Mouse (Mus musculus) embryonic facial prominence, embryonic 14.5 days (tissue): ENCODE measurements around the gene Olfr286. TPM values are rescaled to one million over a fixed set of nuclear protein-coding genes. Genes with fewer than 3 reads are reported as not detected.

Source experiments
- ATAC-seq: fragments of 200-750 bp; cut with Nextera tagmentation; 2 replicates; pipeline ENCODE4 v1.8.0; 2017; ENCODE audit warnings: low read depth, moderate number of reproducible peaks, moderate TSS enrichment
- DNase-seq: peaks from one replicate; pipeline ENCODE4 v3.0.0-alpha.2; 2015; ENCODE audit warnings: low spot score
- H3K27ac ChIP-seq: fragments of 300-500 bp; sonication (generic); replicated peaks from 2 replicates; pipeline ENCODE4 v1.5.1; 2014; ENCODE audit warnings: low read depth, mild to moderate bottlenecking, low read length, moderate library complexity
- H3K27me3 ChIP-seq: fragments of 300-500 bp; sonication (generic); replicated peaks from 2 replicates; pipeline ENCODE4 v1.6.1; 2014; ENCODE audit warnings: low read length; ENCODE audit not compliant: control insufficient read depth, insufficient read depth
- H3K36me3 ChIP-seq: fragments of 300-500 bp; sonication (generic); 2 replicates; pipeline ENCODE4 v1.6.1; 2014; ENCODE audit warnings: low read length, mixed read lengths; ENCODE audit not compliant: control insufficient read depth, insufficient read depth
- H3K4me1 ChIP-seq: fragments of 300-500 bp; sonication (generic); 2 replicates; pipeline ENCODE4 v1.6.1; 2014; ENCODE audit warnings: antibody characterized with exemption, low read length; ENCODE audit not compliant: control insufficient read depth, insufficient read depth
- H3K4me2 ChIP-seq: fragments of 300-500 bp; sonication (generic); 2 replicates; pipeline ENCODE4 v1.6.1; 2014; ENCODE audit warnings: low read depth, mild to moderate bottlenecking, low read length, moderate library complexity, mixed read lengths
- H3K4me3 ChIP-seq: fragments of 300-500 bp; sonication (generic); 2 replicates; pipeline ENCODE4 v1.5.1; 2014; ENCODE audit warnings: low read depth, mild to moderate bottlenecking, low read length
- H3K9ac ChIP-seq: fragments of 300-500 bp; sonication (generic); 2 replicates; pipeline ENCODE4 v1.6.1; 2014; ENCODE audit warnings: low read depth, mild to moderate bottlenecking, low read length, moderate library complexity, mixed read lengths
- H3K9me3 ChIP-seq: fragments of 300-500 bp; sonication (generic); 2 replicates; pipeline ENCODE4 v1.6.1; 2016; ENCODE audit warnings: low read length; ENCODE audit not compliant: control insufficient read depth
- WGBS: fragments of 180-500 bp; shearing (Covaris S2); extraction: QIAGEN DNeasy Blood & Tissue Kit; methylation state at CpG from one replicate; pipeline ENCODE4 v1.1.7; 2014; 5-methylcytosine and 5-hydroxymethylcytosine counted together
- polyA plus RNA-seq: library from polyadenylated mRNA; unstranded; fragments of >200 nt; fragmentation: Nextera tagmentation; extraction: Ambion mirVana; gene quantifications from 2 replicates; pipeline ENCODE4 v1.2.1, GENCODE M21; 2014

Olfr286 gene
- polyA plus RNA-seq, 1 experiment from 2014 or later, result not detected

DNA sequence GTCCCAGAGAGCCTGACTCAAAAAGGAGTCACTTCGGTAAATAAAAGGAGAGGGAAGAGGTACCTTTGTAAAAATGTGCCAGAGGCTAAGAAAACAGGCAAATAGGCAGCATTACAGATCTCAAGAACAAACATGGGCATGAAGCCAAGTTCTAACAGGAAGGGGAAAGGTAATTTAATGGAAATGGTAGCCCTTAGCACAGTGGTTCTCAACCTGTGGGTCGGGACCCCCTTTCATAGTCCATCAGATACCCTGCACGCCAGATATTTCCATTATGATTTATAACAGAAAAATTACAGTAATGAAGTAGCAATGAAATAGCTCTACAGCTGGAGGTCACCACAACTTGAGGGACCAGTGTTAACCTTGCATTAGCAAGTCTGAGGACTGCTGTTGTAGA, 56.9 kb downstream of the Olfr286 start:
- no peak overlapping the region for H3K4me2 ChIP-seq
- no peaks in the 10 kb centered on the region for H3K36me3 ChIP-seq
- DNase-seq, result no peak
- H3K4me3 ChIP-seq, result no peak overlapping the region
- ATAC-seq, result no peak
- H3K9ac ChIP-seq, result no peak overlapping the region
- peaks cover 19% of the 10 kb centered on the region for H3K27me3 ChIP-seq
- 64% methylated on average over 3 of the region's 3 CpGs for WGBS
- no peaks in the 10 kb centered on the region for H3K9me3 ChIP-seq
- H3K27ac ChIP-seq, result no peak overlapping the region
- H3K4me1 ChIP-seq, result no peaks in the 10 kb centered on the region

Other genes with a start within 250 kb of the Olfr286 start
- 372 and 595 TPM in 2 replicates for gene Col2a1, start 229.8 kb downstream of the Olfr286 start, polyA plus RNA-seq
- gene Pfkm, start 141.9 kb downstream of the Olfr286 start, polyA plus RNA-seq, result 62.2 and 69.6 TPM in 2 replicates
- gene Senp1, start 140.7 kb downstream of the Olfr286 start, polyA plus RNA-seq, result 27.2 and 29.4 TPM in 2 replicates
- 58.4 and 62.5 TPM in 2 replicates for gene Asb8, start 68.8 kb downstream of the Olfr286 start, polyA plus RNA-seq
- gene Ccdc184, start 67.3 kb downstream of the Olfr286 start, polyA plus RNA-seq, result 2.0 and 2.5 TPM in 2 replicates
- not detected in 2 replicates for gene Olfr288, start 38.9 kb downstream of the Olfr286 start, polyA plus RNA-seq
- gene Gm44579, start 13.5 kb downstream of the Olfr286 start, polyA plus RNA-seq, result not detected in 2 replicates
- not detected in 2 replicates for gene Olfr287, start 13.4 kb downstream of the Olfr286 start, polyA plus RNA-seq
- gene H1fnt, start 22.8 kb upstream of the Olfr286 start, polyA plus RNA-seq, result not detected in 2 replicates
- gene Zfp641, start 61.7 kb upstream of the Olfr286 start, polyA plus RNA-seq, result 1.0 TPM in 2 replicates
- gene Olfr285, start 82.9 kb upstream of the Olfr286 start, polyA plus RNA-seq, result 0.03 and 0.04 TPM in 2 replicates
- 0.43 TPM in 1 of 2 replicates, not detected in the other for gene Olfr284, start 106.5 kb upstream of the Olfr286 start, polyA plus RNA-seq
- gene Olfr283, start 146.5 kb upstream of the Olfr286 start, polyA plus RNA-seq, result not detected in 2 replicates
- 0.17 TPM in 1 of 2 replicates, not detected in the other for gene Olfr282, start 196.8 kb upstream of the Olfr286 start, polyA plus RNA-seq
- 0.22 and 0.50 TPM in 2 replicates for gene Olfr281, start 218.1 kb upstream of the Olfr286 start, polyA plus RNA-seq
- not detected in 2 replicates for gene OR5BS1P, start 235.4 kb upstream of the Olfr286 start, polyA plus RNA-seq
- not detected in 2 replicates for gene Lalba, start 248.3 kb upstream of the Olfr286 start, polyA plus RNA-seq